Mouse (Mus musculus): ENCODE measurements around the gene Snd1. TPM values are rescaled to one million over a fixed set of nuclear protein-coding genes. Genes with fewer than 3 reads are reported as not detected.

The Snd1 gene
- 10 to 100 TPM; 96.7 to 97.0 TPM for total RNA-seq (2023)

DNA sequence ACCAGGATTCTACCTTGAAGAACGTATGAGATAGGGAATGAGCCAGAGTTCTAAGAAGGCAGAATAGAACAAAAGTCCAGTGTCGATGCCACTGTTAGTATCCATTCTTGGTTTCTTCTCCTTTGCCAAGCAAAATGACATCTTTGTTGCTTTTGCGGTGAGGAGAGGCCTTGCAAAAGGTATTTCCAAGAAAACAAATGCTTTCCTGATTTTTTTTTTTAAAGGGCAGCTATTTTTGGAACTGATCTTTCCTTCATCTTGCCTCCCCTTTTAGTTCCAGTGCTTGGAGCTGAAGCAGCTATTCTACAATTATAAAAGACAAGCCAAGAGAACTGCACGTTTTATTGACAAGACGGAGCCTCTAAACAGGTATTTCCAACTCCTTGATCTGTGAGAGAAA lies at the start of gene Snd1:
Gene Snd1, plus strand, starts transcription at position 301 of the 400 bp plus-strand sequence.

GRCm38 (mm10) chr6:28427096-28427839 lies 47.7 kb upstream of the Snd1 start, which contains the start of gene Fscn3:
Gene Fscn3, plus strand, starts transcription at chr6:28427789.

GRCm38 (mm10) chr6:28428290-28428689 lies 46.6 kb upstream of the Snd1 start, which contains the start of gene Gcc1:
Gene Gcc1, minus strand, starts transcription at chr6:28428390.

DNA sequence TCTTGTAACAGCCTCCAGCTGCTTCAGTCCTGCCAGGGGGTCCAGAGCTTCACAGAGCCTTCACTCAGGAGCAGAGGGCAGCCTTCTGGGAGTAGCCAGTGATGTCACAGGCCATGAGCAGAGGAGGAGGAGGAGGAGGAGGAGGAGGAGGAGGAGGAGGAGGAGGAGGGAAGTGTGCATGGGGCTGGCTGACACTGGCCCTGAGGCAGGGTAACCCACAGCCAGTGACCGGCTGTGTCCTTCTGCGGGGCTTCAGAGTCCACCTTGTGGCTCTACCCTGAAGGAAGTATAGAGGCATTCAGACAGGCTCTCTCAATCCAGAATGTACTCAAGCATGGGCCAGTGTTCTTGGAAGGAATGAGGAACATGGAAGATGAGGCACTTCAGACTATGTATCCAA lies 25.7 kb upstream of the Snd1 start, which contains the start of gene Pax4:
Gene Pax4, minus strand, starts transcription at position 101 of the 400 bp plus-strand sequence.

DNA sequence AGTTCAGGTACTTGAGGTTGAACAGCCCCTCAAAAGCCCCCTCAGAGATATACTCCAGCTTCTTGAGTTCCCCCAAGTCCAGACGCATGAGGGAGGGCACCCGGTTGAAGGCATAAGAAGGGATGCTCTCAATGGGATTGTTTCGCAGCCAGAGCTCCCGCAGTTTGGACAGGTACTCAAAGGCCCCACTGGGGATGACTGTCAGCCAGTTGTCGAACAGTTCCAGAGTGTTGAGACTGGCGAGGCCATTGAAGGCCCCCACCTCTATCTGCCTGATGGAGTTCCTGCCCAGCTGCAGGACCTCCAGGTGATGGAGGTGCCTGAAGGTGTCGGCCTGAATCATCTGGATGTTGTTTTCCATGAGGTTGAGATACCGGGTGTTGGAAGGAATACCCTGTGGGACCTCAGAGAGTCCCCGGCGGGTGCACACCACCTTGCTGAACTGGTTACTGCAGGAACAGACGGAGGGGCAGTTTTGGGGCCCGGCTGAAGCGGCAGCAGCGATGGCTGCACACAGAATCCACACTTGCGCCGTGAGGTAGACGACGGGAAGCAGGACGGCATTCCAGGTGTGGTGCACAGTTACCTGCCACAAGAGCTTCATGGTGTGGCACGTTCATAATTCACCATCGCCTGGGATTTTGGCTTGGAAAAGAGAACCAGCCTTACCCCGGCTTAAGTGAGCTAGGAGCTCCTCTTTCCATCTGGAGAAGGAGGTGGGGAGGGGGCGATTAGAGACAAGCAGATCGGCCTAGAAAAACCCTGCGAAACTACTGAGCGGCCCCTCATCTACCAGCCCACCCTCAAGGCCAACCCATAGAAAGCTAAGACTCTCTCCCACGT lies 356.3 kb downstream of the Snd1 start, which contains the start of gene Lrrc4:
Gene Lrrc4, minus strand, starts transcription at position 737 of the 843 bp plus-strand sequence.

Other genes with a start within 250 kb of the Snd1 start
- gene Zfp800, start 77.1 kb upstream of the Snd1 start, total RNA-seq (2023): 10 to 100 TPM; 51.3 to 69.1 TPM
- gene Arf5, start 51.6 kb upstream of the Snd1 start, total RNA-seq (2023): 100 to 1,000 TPM in 1 of 2 experiments, 10 to 100 TPM in 1; 99.3 to 118 TPM
- 1 to 10 TPM in 1 of 2 experiments, under 1 TPM in 1; 0.30 to 1.2 TPM for gene Fscn3, start 47.4 kb upstream of the Snd1 start, total RNA-seq (2023)
- 10 to 100 TPM; 21.0 to 24.4 TPM for gene Gcc1, start 46.7 kb upstream of the Snd1 start, total RNA-seq (2023)
- not detected for gene Pax4, start 25.8 kb upstream of the Snd1 start, total RNA-seq (2023)